Mouse (Mus musculus): ENCODE results near the gene Tnfaip2.

Tnfaip2 gene

GRCm38 (mm10) chr12:111442309-111443010 lies at the start of gene Tnfaip2:
Tnfaip2 (plus strand) TSS chr12:111442469.
- no peak for DNase-seq

GRCm38 (mm10) chr12:111394008-111394407 lies 48.3 kb upstream of the Tnfaip2 start:
- DNase-seq: no peak

GRCm38 (mm10) chr12:111396997-111397396 lies 45.3 kb upstream of the Tnfaip2 start:
- DNase-seq: no peak

- peak; percentile 74 to 87 for DNase-seq
These were observed 40.6 kb upstream of the Tnfaip2 start for GRCm38 (mm10) chr12:111401454-111402184.

- DNase-seq: no peak
These were observed 37.4 kb upstream of the Tnfaip2 start for GRCm38 (mm10) chr12:111404880-111405279.

- DNase-seq: no peak
These were observed 35.6 kb upstream of the Tnfaip2 start, which contains the start of gene Lbhd2 for GRCm38 (mm10) chr12:111406622-111407021. Lbhd2 (plus strand) TSS chr12:111406809.

GRCm38 (mm10) chr12:111409583-111409982 lies 32.7 kb upstream of the Tnfaip2 start:
- peak; percentile 26 to 28 for DNase-seq

- no peak for DNase-seq
These were observed 30.5 kb upstream of the Tnfaip2 start for GRCm38 (mm10) chr12:111411631-111412355.

- no peak for DNase-seq
These were observed 29.5 kb upstream of the Tnfaip2 start for GRCm38 (mm10) chr12:111412581-111413284.

GRCm38 (mm10) chr12:111413300-111413699 lies 29.0 kb upstream of the Tnfaip2 start:
- DNase-seq: peak; percentile 88 to 91

GRCm38 (mm10) chr12:111416921-111417779 lies 25.1 kb upstream of the Tnfaip2 start, which contains the start of gene Exoc3l4:
Exoc3l4 (plus strand) TSS chr12:111417017.
- DNase-seq: no peak

GRCm38 (mm10) chr12:111419918-111420317 lies 22.4 kb upstream of the Tnfaip2 start:
- no peak for DNase-seq

- DNase-seq: no peak
These were observed 21.1 kb upstream of the Tnfaip2 start for GRCm38 (mm10) chr12:111420946-111421709.

- no peak for DNase-seq
These were observed 19.4 kb upstream of the Tnfaip2 start for GRCm38 (mm10) chr12:111422852-111423251.

GRCm38 (mm10) chr12:111423570-111424129 lies 18.6 kb upstream of the Tnfaip2 start:
- no peak for DNase-seq

- DNase-seq: no peak
These were observed 17.7 kb upstream of the Tnfaip2 start for GRCm38 (mm10) chr12:111424547-111424946.

- peak; percentile 84 for DNase-seq
These were observed 17.0 kb upstream of the Tnfaip2 start for GRCm38 (mm10) chr12:111425258-111425657.

- peak; percentile 92 to 95 for DNase-seq
These were observed 16.3 kb upstream of the Tnfaip2 start for GRCm38 (mm10) chr12:111425789-111426460.

GRCm38 (mm10) chr12:111427438-111428113 lies 14.7 kb upstream of the Tnfaip2 start:
- DNase-seq: no peak

Measured in cerebellum, adult 18-20 months (tissue).